Mouse (Mus musculus): ENCODE data around the gene Lsamp. TPM values are rescaled to one million over a fixed set of nuclear protein-coding genes. Genes with fewer than 3 reads are reported as not detected.
A peak's percentile ranks its signal among the peaks of the same experiment; 100 is the strongest.

Lsamp gene
- polyA plus RNA-seq, 1 experiment from 2014 or later = 0.04 TPM

DNA sequence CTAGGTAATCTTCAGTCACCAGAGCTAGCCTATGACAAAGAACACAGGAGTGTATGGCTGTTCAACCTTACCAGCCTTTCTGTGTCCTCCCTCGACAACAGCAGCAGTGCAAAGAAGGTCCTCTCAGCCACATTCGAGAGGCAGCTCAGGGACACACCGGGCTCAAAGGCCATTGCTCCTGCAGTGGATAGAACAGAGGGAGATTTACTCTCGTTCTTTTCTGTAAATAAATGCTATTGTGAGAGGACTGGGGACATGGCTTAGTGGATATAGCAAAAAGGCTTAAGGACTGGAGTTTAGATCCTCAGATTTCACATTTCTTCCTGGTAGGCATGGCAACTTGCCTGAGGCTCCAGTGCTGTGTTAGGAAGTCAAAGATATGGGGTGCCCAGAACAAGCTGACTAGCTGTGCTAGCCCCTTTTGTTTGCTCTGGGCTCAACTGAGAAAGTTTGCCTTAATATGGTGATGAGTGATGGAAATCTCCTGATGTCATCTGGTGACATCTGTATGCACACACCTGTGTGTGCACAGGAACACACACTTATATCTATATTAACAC, 913.7 kb downstream of the Lsamp start:
- Histone ChIP-seq H3K9ac (replicated peaks) (no peak overlapping the region), H3K36me3 (replicated peaks; ENCODE audit: insufficient read depth, low read length) (no peaks in the 10 kb centered on the region), H3K4me3 (ENCODE audit: low read depth, low read length) (no peak overlapping the region), H3K4me1 (ENCODE audit: insufficient read depth) (no peaks in the 10 kb centered on the region), H3K27me3 (ENCODE audit: insufficient read depth, low read length) (no peaks in the 10 kb centered on the region), H3K9me3 (ENCODE audit: low read length) (no peaks in the 10 kb centered on the region), H3K27ac (ENCODE audit: low read depth) (no peak overlapping the region), H3K4me2 (ENCODE audit: low read depth, low read length) (no peak overlapping the region)
- ATAC-seq = no peak
- no peak for DNase-seq
- WGBS (ENCODE audit: insufficient replicate concordance) = 51% methylated on average over 4 of the region's 4 CpGs
- TF ChIP-seq EP300 (IDR thresholded peaks at IDR 0.05; ENCODE audit: low read depth) = no peak
- TF ChIP-seq CTCF (IDR thresholded peaks at IDR 0.05; ENCODE audit: low read depth) = no peak

DNA sequence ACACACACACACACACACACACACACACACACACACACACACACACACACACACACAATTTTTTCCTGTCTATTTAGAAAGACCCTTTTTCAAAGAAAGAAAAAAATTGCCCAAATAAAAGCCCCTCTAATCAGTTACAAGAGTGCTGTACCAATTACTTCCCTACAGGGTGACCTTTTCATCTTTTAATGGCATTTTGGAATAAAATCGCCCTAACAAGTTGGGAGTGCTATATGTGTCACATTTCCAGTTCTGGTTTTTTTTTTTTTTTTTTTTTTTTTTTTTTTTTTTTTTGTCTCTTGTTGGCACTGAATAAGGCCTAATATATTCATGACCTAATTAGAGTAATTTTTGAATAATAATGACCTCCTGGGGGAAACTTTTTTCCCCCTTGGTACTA, 923.7 kb downstream of the Lsamp start:
- WGBS (ENCODE audit: insufficient replicate concordance) = 55% methylated on average over 1 of the region's 1 CpGs

DNA sequence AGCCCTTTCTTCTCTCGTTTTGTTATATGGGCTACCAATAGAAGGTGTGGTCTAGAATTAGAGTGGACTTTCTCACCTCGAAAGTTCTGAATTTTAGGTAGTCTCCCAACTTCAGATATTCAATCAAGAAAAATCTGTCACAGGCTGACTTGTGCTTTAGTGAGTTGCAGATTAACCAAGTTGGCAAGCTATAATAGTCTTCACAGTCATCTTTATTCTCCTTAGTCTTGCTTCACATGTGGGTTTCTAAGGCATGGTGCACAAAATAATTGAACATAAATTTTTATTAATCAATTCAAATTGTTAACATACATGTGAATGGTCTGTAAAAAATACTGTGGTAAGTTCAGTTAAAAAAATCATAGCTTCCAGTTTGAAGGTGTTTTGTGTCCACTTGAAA, 930.0 kb downstream of the Lsamp start:
- TF ChIP-seq EP300 (IDR thresholded peaks at IDR 0.05; ENCODE audit: low read depth) (no peak), CTCF (IDR thresholded peaks at IDR 0.05; ENCODE audit: low read depth) (no peak)
- no peak for DNase-seq
- H3K9me3 ChIP-seq (ENCODE audit: low read length) = no peaks in the 10 kb centered on the region
- no peak overlapping the region for H3K9ac ChIP-seq (replicated peaks)
- no peak overlapping the region for H3K4me3 ChIP-seq (ENCODE audit: low read depth, low read length)
- H3K27ac ChIP-seq (ENCODE audit: low read depth) = no peak overlapping the region
- WGBS (ENCODE audit: insufficient replicate concordance) = 76% methylated on average over 2 of the region's 2 CpGs
- ATAC-seq = no peak
- no peaks in the 10 kb centered on the region for H3K4me1 ChIP-seq (ENCODE audit: insufficient read depth)
- H3K36me3 ChIP-seq (replicated peaks; ENCODE audit: insufficient read depth, low read length) = no peaks in the 10 kb centered on the region
- H3K4me2 ChIP-seq (ENCODE audit: low read depth, low read length) = no peak overlapping the region
- no peaks in the 10 kb centered on the region for H3K27me3 ChIP-seq (ENCODE audit: insufficient read depth, low read length)

More for the DNA sequence above, 923.7 kb downstream of the Lsamp start:
- TF ChIP-seq EP300 (IDR thresholded peaks at IDR 0.05; ENCODE audit: low read depth) = no peak
- TF ChIP-seq CTCF (IDR thresholded peaks at IDR 0.05; ENCODE audit: low read depth) = no peak
- Histone ChIP-seq H3K36me3 (replicated peaks; ENCODE audit: insufficient read depth, low read length) (no peaks in the 10 kb centered on the region), H3K27me3 (ENCODE audit: insufficient read depth, low read length) (no peaks in the 10 kb centered on the region), H3K27ac (ENCODE audit: low read depth) (no peak overlapping the region), H3K4me2 (ENCODE audit: low read depth, low read length) (no peak overlapping the region), H3K9me3 (ENCODE audit: low read length) (no peaks in the 10 kb centered on the region), H3K4me3 (ENCODE audit: low read depth, low read length) (no peak overlapping the region), H3K9ac (replicated peaks) (no peak overlapping the region), H3K4me1 (ENCODE audit: insufficient read depth) (no peaks in the 10 kb centered on the region)
- no peak for DNase-seq
- ATAC-seq = no peak

DNA sequence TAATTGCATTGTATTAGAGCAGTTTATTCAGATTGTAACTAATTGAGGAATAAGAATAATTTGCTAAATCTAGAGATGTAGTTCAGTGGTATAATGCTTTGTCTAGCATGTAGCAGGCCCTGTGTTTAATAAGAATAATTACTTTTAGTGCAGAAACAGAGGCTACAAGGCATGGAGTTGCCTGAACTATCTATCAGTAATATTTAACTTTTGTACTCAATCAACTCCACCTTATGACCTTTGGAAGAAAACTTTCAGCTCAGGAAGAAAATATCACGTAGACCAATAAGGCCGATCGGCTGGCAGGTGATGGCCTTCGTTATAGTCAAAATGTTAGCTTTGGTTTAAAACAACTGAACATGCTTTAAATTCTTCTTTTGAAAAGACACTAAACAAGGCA, 946.4 kb downstream of the Lsamp start:
- Histone ChIP-seq H3K9me3 (ENCODE audit: low read length) (no peaks in the 10 kb centered on the region), H3K4me1 (ENCODE audit: insufficient read depth) (no peaks in the 10 kb centered on the region), H3K36me3 (replicated peaks; ENCODE audit: insufficient read depth, low read length) (no peaks in the 10 kb centered on the region), H3K27me3 (ENCODE audit: insufficient read depth, low read length) (no peaks in the 10 kb centered on the region), H3K4me2 (ENCODE audit: low read depth, low read length) (no peak overlapping the region), H3K4me3 (ENCODE audit: low read depth, low read length) (no peak overlapping the region), H3K9ac (replicated peaks) (no peak overlapping the region), H3K27ac (ENCODE audit: low read depth) (0 out of 2 replicates have a peak overlapping the region, but pooled peaks have one; percentile 1)
- 70% methylated on average over 4 of the region's 4 CpGs for WGBS (ENCODE audit: insufficient replicate concordance)
- ATAC-seq (peak; percentile 57; the same call in 1 of the 2 replicates), DNase-seq (no peak)
- TF ChIP-seq EP300 (IDR thresholded peaks at IDR 0.05; ENCODE audit: low read depth) (no peak), CTCF (IDR thresholded peaks at IDR 0.05; ENCODE audit: low read depth) (no peak)

DNA sequence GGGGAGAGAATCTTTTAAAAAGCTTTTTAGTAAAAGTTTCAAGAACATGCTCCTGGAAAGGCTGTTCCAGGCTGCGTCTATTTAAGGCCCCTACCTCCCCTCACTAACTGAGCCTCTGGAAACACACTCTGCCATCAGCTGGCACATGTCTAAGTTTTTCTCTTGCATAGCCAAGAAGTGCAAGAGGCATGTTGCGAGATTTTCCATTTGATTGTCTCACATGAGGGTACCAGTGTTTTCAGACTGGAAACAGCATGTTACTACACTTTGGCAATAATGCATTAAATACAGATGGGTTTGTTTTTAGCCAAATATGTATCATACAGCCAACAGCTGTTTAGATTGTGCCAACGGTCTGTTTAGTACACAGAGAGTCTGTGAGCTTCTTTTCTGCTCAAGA, 958.1 kb downstream of the Lsamp start:
- no peaks in the 10 kb centered on the region for H3K36me3 ChIP-seq (replicated peaks; ENCODE audit: insufficient read depth, low read length)
- ATAC-seq (no peak), DNase-seq (no peak)
- H3K27ac ChIP-seq (ENCODE audit: low read depth) = no peak overlapping the region
- no peak overlapping the region for H3K4me3 ChIP-seq (ENCODE audit: low read depth, low read length)
- H3K9me3 ChIP-seq (ENCODE audit: low read length) = no peaks in the 10 kb centered on the region
- TF ChIP-seq EP300 (IDR thresholded peaks at IDR 0.05; ENCODE audit: low read depth) (no peak), CTCF (IDR thresholded peaks at IDR 0.05; ENCODE audit: low read depth) (no peak)
- 69% methylated on average over 3 of the region's 3 CpGs for WGBS (ENCODE audit: insufficient replicate concordance)
- no peak overlapping the region for H3K4me2 ChIP-seq (ENCODE audit: low read depth, low read length)
- no peaks in the 10 kb centered on the region for H3K4me1 ChIP-seq (ENCODE audit: insufficient read depth)
- H3K9ac ChIP-seq (replicated peaks) = no peak overlapping the region
- no peaks in the 10 kb centered on the region for H3K27me3 ChIP-seq (ENCODE audit: insufficient read depth, low read length)

DNA sequence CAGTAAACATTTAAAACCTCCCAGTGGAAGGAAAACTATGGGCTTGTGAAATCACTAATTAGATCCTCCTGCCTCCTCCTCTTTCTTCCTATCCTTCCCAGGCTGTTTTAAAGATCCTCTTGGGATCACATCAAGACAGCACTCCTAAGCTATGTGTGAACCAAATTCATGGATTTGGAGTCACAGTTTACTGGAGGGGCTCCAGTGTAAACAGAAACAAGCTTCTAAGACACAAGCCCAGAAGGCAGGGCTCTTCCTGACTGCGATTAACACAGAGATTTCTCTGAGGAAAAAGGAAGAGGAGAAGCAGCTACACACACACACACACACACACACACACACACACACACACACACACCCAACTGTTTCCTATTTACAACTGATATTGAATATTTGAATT, 961.7 kb downstream of the Lsamp start:
- no peak overlapping the region for H3K9ac ChIP-seq (replicated peaks)
- no peaks in the 10 kb centered on the region for H3K4me1 ChIP-seq (ENCODE audit: insufficient read depth)
- DNase-seq = no peak
- WGBS (ENCODE audit: insufficient replicate concordance) = 19% methylated on average over 1 of the region's 1 CpGs
- TF ChIP-seq EP300 (IDR thresholded peaks at IDR 0.05; ENCODE audit: low read depth) = no peak
- no peak for TF ChIP-seq CTCF (IDR thresholded peaks at IDR 0.05; ENCODE audit: low read depth)
- no peaks in the 10 kb centered on the region for H3K36me3 ChIP-seq (replicated peaks; ENCODE audit: insufficient read depth, low read length)
- H3K9me3 ChIP-seq (ENCODE audit: low read length) = no peaks in the 10 kb centered on the region
- no peaks in the 10 kb centered on the region for H3K27me3 ChIP-seq (ENCODE audit: insufficient read depth, low read length)
- H3K4me2 ChIP-seq (ENCODE audit: low read depth, low read length) = no peak overlapping the region
- no peak overlapping the region for H3K4me3 ChIP-seq (ENCODE audit: low read depth, low read length)
- no peak overlapping the region for H3K27ac ChIP-seq (ENCODE audit: low read depth)
- no peak for ATAC-seq

DNA sequence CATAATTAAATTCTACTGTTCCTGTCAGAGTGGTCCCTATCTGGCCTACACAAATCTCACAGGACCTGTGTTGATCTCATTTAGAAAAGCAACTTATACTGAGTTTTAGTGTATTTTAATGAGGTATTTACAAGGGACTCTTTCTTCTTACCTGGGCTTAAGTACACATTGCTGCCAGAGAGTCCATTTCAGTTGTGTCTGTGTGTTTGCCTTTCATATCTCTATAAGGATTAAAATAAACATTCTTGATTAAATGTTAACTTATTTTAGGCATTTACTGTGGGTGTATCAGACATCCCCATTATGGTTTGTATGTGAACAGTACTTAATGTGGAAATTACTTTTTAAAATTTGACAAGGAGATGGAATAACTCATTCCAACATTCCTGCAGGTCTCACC, 963.9 kb downstream of the Lsamp start:
- Histone ChIP-seq H3K4me3 (ENCODE audit: low read depth, low read length) (no peak overlapping the region), H3K9me3 (ENCODE audit: low read length) (no peaks in the 10 kb centered on the region), H3K27ac (ENCODE audit: low read depth) (no peak overlapping the region), H3K9ac (replicated peaks) (no peak overlapping the region), H3K27me3 (ENCODE audit: insufficient read depth, low read length) (no peaks in the 10 kb centered on the region), H3K36me3 (replicated peaks; ENCODE audit: insufficient read depth, low read length) (no peaks in the 10 kb centered on the region), H3K4me2 (ENCODE audit: low read depth, low read length) (no peak overlapping the region), H3K4me1 (ENCODE audit: insufficient read depth) (no peaks in the 10 kb centered on the region)
- ATAC-seq = no peak
- DNase-seq = no peak
- no peak for TF ChIP-seq CTCF (IDR thresholded peaks at IDR 0.05; ENCODE audit: low read depth)
- TF ChIP-seq EP300 (IDR thresholded peaks at IDR 0.05; ENCODE audit: low read depth) = no peak
